8 mouse cellular contexts compared by ENCODE assay signal in the genomic region with DNA sequence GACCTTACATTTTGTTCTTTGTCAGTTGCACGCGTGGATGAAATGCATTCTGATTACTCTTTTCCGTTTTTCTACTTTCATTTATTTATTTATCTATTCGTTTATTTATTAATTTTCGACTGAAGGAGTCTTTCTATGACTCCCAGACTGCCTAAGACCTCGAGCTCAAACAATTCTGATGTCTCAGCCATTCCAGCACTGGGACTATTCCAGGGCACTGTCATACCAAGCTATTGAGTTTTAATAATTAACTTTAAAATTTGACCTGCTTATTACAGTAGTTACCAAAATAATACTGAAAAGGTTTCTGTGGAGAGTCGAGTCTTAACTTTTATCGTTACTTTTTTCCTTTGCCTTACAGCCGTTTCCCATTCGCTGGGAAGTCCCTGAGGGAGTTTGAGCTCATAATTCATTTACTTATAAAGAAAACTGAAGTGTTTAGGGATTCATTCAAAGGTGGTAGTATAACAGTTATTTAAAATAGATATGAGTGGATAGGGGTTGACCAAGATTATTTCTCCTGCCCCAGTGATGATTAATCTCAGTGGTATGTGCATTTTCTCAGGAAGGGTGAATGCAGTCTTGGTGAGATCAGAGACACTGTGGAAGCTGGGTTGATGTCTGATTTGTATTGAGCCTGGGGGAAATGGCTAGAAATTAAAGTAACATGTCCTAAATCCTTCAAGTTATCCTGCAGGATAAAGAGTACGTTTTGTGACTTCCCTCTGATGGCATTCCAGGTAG. TPM values are rescaled to one million over a fixed set of nuclear protein-coding genes. Genes with fewer than 3 reads are reported as not detected.
DNase-seq lines count a peak whose midpoint lies in the region; ATAC-seq lines count a peak whose summit lies in the region.

No protein-coding gene starts in this region.

- no peak overlapping the region for H3K27ac ChIP-seq in lung, embryonic 16.5 days (ENCODE audit: low read length)
- no peak overlapping the region for H3K27ac ChIP-seq in forebrain, embryonic 13.5 days
- no peak overlapping the region for H3K27ac ChIP-seq in limb, embryonic 11.5 days (replicated peaks; ENCODE audit: low read depth, low read length)
- H3K27ac ChIP-seq in stomach, embryonic 14.5 days (ENCODE audit: low read length): no peak overlapping the region

- no peaks in the 10 kb centered on the region for H3K9me3 ChIP-seq in lung, embryonic 16.5 days (ENCODE audit: control insufficient read depth, low read length)
- H3K9me3 ChIP-seq in forebrain, embryonic 13.5 days (replicated peaks): no peaks in the 10 kb centered on the region
- H3K9me3 ChIP-seq in limb, embryonic 11.5 days (ENCODE audit: control insufficient read depth, low read length): no peaks in the 10 kb centered on the region
- H3K9me3 ChIP-seq in stomach, embryonic 14.5 days (ENCODE audit: control insufficient read depth, low read depth, low read length): no peaks in the 10 kb centered on the region

- peaks cover 9% of the 10 kb centered on the region for H3K4me1 ChIP-seq in lung, embryonic 16.5 days (replicated peaks; ENCODE audit: control insufficient read depth, insufficient read depth, low read length)
- peaks cover 6% of the 10 kb centered on the region; the same call in 1 of the 2 replicates for H3K4me1 ChIP-seq in forebrain, embryonic 13.5 days
- H3K4me1 ChIP-seq in limb, embryonic 11.5 days (ENCODE audit: control insufficient read depth, insufficient read depth, low read length): no peaks in the 10 kb centered on the region
- H3K4me1 ChIP-seq in stomach, embryonic 14.5 days (ENCODE audit: control insufficient read depth, insufficient read depth, low read length): 0 out of 2 replicates have a peak, but pooled peaks cover 7% of the 10 kb centered on the region

- DNase-seq in lung, postnatal 4 days: no peak
- DNase-seq in limb, embryonic 11.5 days (ENCODE audit: low spot score): no peak
- DNase-seq in right cerebral cortex, postnatal 14 days: no peak
- DNase-seq in MN1 (ENCODE audit: low spot score): no peak
- DNase-seq in lung, adult 18-20 months: no peak

- H3K4me3 ChIP-seq in lung, embryonic 16.5 days (ENCODE audit: low read length): peak overlapping the region; percentile 70
- H3K4me3 ChIP-seq in forebrain, embryonic 13.5 days: peak overlapping the region; percentile 62
- H3K4me3 ChIP-seq in limb, embryonic 11.5 days (ENCODE audit: low read depth, low read length): peak overlapping the region; percentile 59
- peak overlapping the region; percentile 48 for H3K4me3 ChIP-seq in stomach, embryonic 14.5 days (ENCODE audit: low read depth, low read length)

- peak overlapping the region; percentile 77 for H3K4me2 ChIP-seq in lung, embryonic 16.5 days (ENCODE audit: low read depth, low read length)
- H3K4me2 ChIP-seq in forebrain, embryonic 13.5 days: peak overlapping the region; percentile 87
- peak overlapping the region; percentile 67 for H3K4me2 ChIP-seq in limb, embryonic 11.5 days (ENCODE audit: low read depth, severe bottlenecking)
- H3K4me2 ChIP-seq in stomach, embryonic 14.5 days (replicated peaks; ENCODE audit: low read depth, low read length): peak overlapping the region; percentile 59

- H3K27me3 ChIP-seq in lung, embryonic 16.5 days (ENCODE audit: control insufficient read depth, insufficient read depth, low read depth, low read length): no peaks in the 10 kb centered on the region
- no peaks in the 10 kb centered on the region for H3K27me3 ChIP-seq in forebrain, embryonic 13.5 days
- H3K27me3 ChIP-seq in limb, embryonic 11.5 days (ENCODE audit: control insufficient read depth, insufficient read depth, low read length): no peaks in the 10 kb centered on the region
- no peaks in the 10 kb centered on the region for H3K27me3 ChIP-seq in stomach, embryonic 14.5 days (ENCODE audit: control insufficient read depth, insufficient read depth, low read length)

- no peaks in the 10 kb centered on the region for H3K36me3 ChIP-seq in lung, embryonic 16.5 days (ENCODE audit: control insufficient read depth, insufficient read depth, low read length)
- no peaks in the 10 kb centered on the region for H3K36me3 ChIP-seq in forebrain, embryonic 13.5 days (ENCODE audit: poor library complexity, severe bottlenecking)
- H3K36me3 ChIP-seq in limb, embryonic 11.5 days (ENCODE audit: control insufficient read depth, insufficient read depth, low read length): no peaks in the 10 kb centered on the region
- H3K36me3 ChIP-seq in stomach, embryonic 14.5 days (ENCODE audit: control insufficient read depth, insufficient read depth, low read length): no peaks in the 10 kb centered on the region

- no peak for ATAC-seq in lung, embryonic 16.5 days (ENCODE audit: low read depth)
- ATAC-seq in forebrain, embryonic 13.5 days: no peak
- no peak for ATAC-seq in limb, embryonic 11.5 days (ENCODE audit: insufficient number of reproducible peaks, low FRiP score, low TSS enrichment, low read depth)
- no peak for ATAC-seq in stomach, embryonic 14.5 days (ENCODE audit: insufficient number of reproducible peaks, insufficient read depth, low FRiP score, low read depth)

- no peak overlapping the region; the same call in 1 of the 2 replicates for H3K9ac ChIP-seq in lung, embryonic 16.5 days (ENCODE audit: low read length)
- H3K9ac ChIP-seq in forebrain, embryonic 13.5 days: peak overlapping the region; percentile 73; the same call in 1 of the 2 replicates
- no peak overlapping the region for H3K9ac ChIP-seq in limb, embryonic 11.5 days (ENCODE audit: low read length)
- peak overlapping the region; percentile 51 for H3K9ac ChIP-seq in stomach, embryonic 14.5 days (replicated peaks; ENCODE audit: low read depth, low read length)

- WGBS in lung, embryonic 16.5 days: 14% methylated on average over 11 of the region's 11 CpGs
- 55% methylated on average over 11 of the region's 11 CpGs for WGBS in forebrain, embryonic 13.5 days
- 42% methylated on average over 11 of the region's 11 CpGs for WGBS in limb, embryonic 11.5 days
- 25% methylated on average over 11 of the region's 11 CpGs for WGBS in stomach, embryonic 14.5 days

RNA-seq across cellular contexts. Expression of gene Abcg2, which starts 56.9 kb away (rescaled TPM):
- polyA plus RNA-seq in lung, embryonic 16.5 days (2015; fragmentation: Nextera tagmentation; extraction: Ambion mirVana): 56.7 and 62.1 TPM in 2 replicates
- polyA plus RNA-seq in forebrain, embryonic 13.5 days (2015; fragmentation: Nextera tagmentation; extraction: Ambion mirVana): 33.7 and 35.5 TPM in 2 replicates
- polyA plus RNA-seq in limb, embryonic 11.5 days (2014; fragmentation: Nextera tagmentation; extraction: Ambion mirVana): 49.2 and 49.9 TPM in 2 replicates
- 52.2 and 53.0 TPM in 2 replicates for polyA plus RNA-seq in stomach, embryonic 14.5 days (2014; fragmentation: Nextera tagmentation; extraction: Ambion mirVana)

Comparison
In these comparisons a context has a peak if more than half of its experiments do, and no peak if none do; other contexts are left out.
1. H3K9ac ChIP-seq: peak in forebrain, embryonic 13.5 days (single experiment) and stomach, embryonic 14.5 days (single experiment); none in lung, embryonic 16.5 days (single experiment) and limb, embryonic 11.5 days (single experiment).
2. Peak in every context shown above with its lines, with median percentiles within 50 percentile points of each other: H3K4me2 ChIP-seq and H3K4me3 ChIP-seq.